Mouse (Mus musculus): ENCODE results near the gene Nrn1l. TPM values are rescaled to one million over a fixed set of nuclear protein-coding genes. Genes with fewer than 3 reads are reported as not detected.

Nrn1l gene
- total RNA-seq, 2 experiments from 2014 or later, result 2.4 TPM

GRCm38 (mm10) chr8:105859314-105859713 lies 34.1 kb upstream of the Nrn1l start:
- no peak for DNase-seq (ENCODE audit: low spot score in 2 of 2)
- no peak for TF ChIP-seq CTCF (conservative IDR thresholded peaks at IDR 0.05)
- peak overlapping the region; percentile 96; the same call in 1 of the 2 replicates for H3K27ac ChIP-seq
- no peak overlapping the region for H3K4me3 ChIP-seq

GRCm38 (mm10) chr8:105860143-105860981 lies 33.0 kb upstream of the Nrn1l start, which contains the start of gene Nutf2:
Nutf2 (plus strand) TSS chr8:105860580.
- H3K4me3 ChIP-seq, result peak within 1 kb of the TSS; percentile 78
- peak within 1 kb of the TSS; percentile 96 for H3K27ac ChIP-seq
- peak; percentile 91 to 97 for DNase-seq (ENCODE audit: low spot score in 2 of 2)
- TF ChIP-seq CTCF (conservative IDR thresholded peaks at IDR 0.05), result peak; percentile 19

- peak overlapping the region; percentile 96; the same call in 1 of the 2 replicates for H3K27ac ChIP-seq
- DNase-seq (ENCODE audit: low spot score in 2 of 2), result no peak
- TF ChIP-seq CTCF (conservative IDR thresholded peaks at IDR 0.05), result peak; percentile 61
- H3K4me3 ChIP-seq, result peak overlapping the region; percentile 78
Measured at GRCm38 (mm10) chr8:105861951-105862350, 31.4 kb upstream of the Nrn1l start.

GRCm38 (mm10) chr8:105866364-105867029 lies 26.9 kb upstream of the Nrn1l start:
- no peak for DNase-seq (ENCODE audit: low spot score in 2 of 2)
- Histone ChIP-seq H3K4me3 (no peak overlapping the region), H3K27ac (no peak overlapping the region)
- peak; percentile 62 for TF ChIP-seq CTCF (conservative IDR thresholded peaks at IDR 0.05)

GRCm38 (mm10) chr8:105874301-105874700 lies 19.1 kb upstream of the Nrn1l start:
- no peak for TF ChIP-seq CTCF (conservative IDR thresholded peaks at IDR 0.05)
- no peak for DNase-seq (ENCODE audit: low spot score in 2 of 2)
- Histone ChIP-seq H3K4me3 (no peak overlapping the region), H3K27ac (peak overlapping the region; percentile 77)

GRCm38 (mm10) chr8:105880754-105881520 lies 12.4 kb upstream of the Nrn1l start, which contains the start of gene Edc4:
Edc4 (plus strand) TSS chr8:105880881.
- Histone ChIP-seq H3K4me3 (peak within 1 kb of the TSS; percentile 99), H3K27ac (peak within 1 kb of the TSS; percentile 95)
- no peak for TF ChIP-seq CTCF (conservative IDR thresholded peaks at IDR 0.05)
- peak; percentile 76 to 85 for DNase-seq (ENCODE audit: low spot score in 2 of 2)

GRCm38 (mm10) chr8:105889756-105890465 lies 3.5 kb upstream of the Nrn1l start:
- DNase-seq (ENCODE audit: low spot score in 2 of 2), result no peak
- no peak for TF ChIP-seq CTCF (conservative IDR thresholded peaks at IDR 0.05)
- no peak overlapping the region for H3K4me3 ChIP-seq
- peak overlapping the region; percentile 84 for H3K27ac ChIP-seq

GRCm38 (mm10) chr8:105890870-105891269 lies 2.5 kb upstream of the Nrn1l start:
- peak; percentile 73 to 75 for DNase-seq (ENCODE audit: low spot score in 2 of 2)
- Histone ChIP-seq H3K27ac (peak overlapping the region; percentile 84), H3K4me3 (no peak overlapping the region)
- no peak for TF ChIP-seq CTCF (conservative IDR thresholded peaks at IDR 0.05)

- Histone ChIP-seq H3K4me3 (no peak overlapping the region), H3K27ac (peak overlapping the region; percentile 84; the same call in 1 of the 2 replicates)
- DNase-seq (ENCODE audit: low spot score in 2 of 2), result no peak
- TF ChIP-seq CTCF (conservative IDR thresholded peaks at IDR 0.05), result peak; percentile 77
Measured at GRCm38 (mm10) chr8:105892432-105892831, 935 bp upstream of the Nrn1l start.

- Histone ChIP-seq H3K27ac (no peak overlapping the region), H3K4me3 (no peak overlapping the region)
- no peak for DNase-seq (ENCODE audit: low spot score in 2 of 2)
- TF ChIP-seq CTCF (conservative IDR thresholded peaks at IDR 0.05), result no peak
Measured at GRCm38 (mm10) chr8:105897801-105898480, 4.6 kb downstream of the Nrn1l start.

GRCm38 (mm10) chr8:105900180-105900940 lies 7.0 kb downstream of the Nrn1l start, which contains the start of gene Pskh1:
Pskh1 (plus strand) TSS chr8:105900441.
- Histone ChIP-seq H3K4me3 (peak within 1 kb of the TSS; percentile 90), H3K27ac (peak within 1 kb of the TSS; percentile 96)
- DNase-seq (ENCODE audit: low spot score in 2 of 2), result peak; percentile 92 to 95
- peak; percentile 30; the same call in 1 of the 2 replicates for TF ChIP-seq CTCF (conservative IDR thresholded peaks at IDR 0.05)

Data from layer of hippocampus, adult 2 months (tissue).